Mouse (Mus musculus) NIH3T3 (cell line): ENCODE measurements around the gene Fam214b.

Experiments used
- DNase-seq: peaks from one replicate; pipeline ENCODE4 v3.0.0-alpha.2; 2012; ENCODE audit warnings: low read depth

Fam214b gene

GRCm38 (mm10) chr4:43045659-43046302, at the start of gene Fam214b:
Gene Fam214b, minus strand, starts transcription at chr4:43046220.
- peak; percentile 97 for DNase-seq

GRCm38 (mm10) chr4:43091183-43091582, 45.2 kb upstream of the Fam214b start:
- DNase-seq, result peak; percentile 56

- no peak for DNase-seq
Observed at GRCm38 (mm10) chr4:43089950-43090349, 43.9 kb upstream of the Fam214b start.

- no peak for DNase-seq
Observed at GRCm38 (mm10) chr4:43082458-43082857, 36.4 kb upstream of the Fam214b start.

- peak; percentile 88 for DNase-seq
Observed at GRCm38 (mm10) chr4:43078071-43078718, 32.2 kb upstream of the Fam214b start.

GRCm38 (mm10) chr4:43074923-43075322, 28.9 kb upstream of the Fam214b start:
- no peak for DNase-seq

GRCm38 (mm10) chr4:43065471-43065870, 19.5 kb upstream of the Fam214b start:
- DNase-seq, result peak; percentile 51

- DNase-seq, result no peak
Observed at GRCm38 (mm10) chr4:43060286-43060685, 14.3 kb upstream of the Fam214b start.

- no peak for DNase-seq
Observed at GRCm38 (mm10) chr4:43059697-43060096, 13.7 kb upstream of the Fam214b start.

- DNase-seq, result no peak
Observed at GRCm38 (mm10) chr4:43058753-43059654, 13.0 kb upstream of the Fam214b start, which contains the start of gene Unc13b. Gene Unc13b, plus strand, starts transcription at chr4:43058953.

GRCm38 (mm10) chr4:43058392-43058752, 12.4 kb upstream of the Fam214b start:
- DNase-seq, result no peak

- no peak for DNase-seq
Observed at GRCm38 (mm10) chr4:43057654-43058053, 11.6 kb upstream of the Fam214b start.

- DNase-seq, result peak; percentile 85
Observed at GRCm38 (mm10) chr4:43052627-43053026, 6.6 kb upstream of the Fam214b start.

GRCm38 (mm10) chr4:43047231-43047630, 1.2 kb upstream of the Fam214b start:
- peak; percentile 91 for DNase-seq

- no peak for DNase-seq
Observed at GRCm38 (mm10) chr4:43046607-43047006, 587 bp upstream of the Fam214b start.

- DNase-seq, result no peak
Observed at GRCm38 (mm10) chr4:43045285-43045658, 748 bp downstream of the Fam214b start.

- no peak for DNase-seq
Observed at GRCm38 (mm10) chr4:43044673-43045072, 1.3 kb downstream of the Fam214b start.

- peak; percentile 87 for DNase-seq
Observed at GRCm38 (mm10) chr4:43043644-43044357, 2.2 kb downstream of the Fam214b start.

GRCm38 (mm10) chr4:43040881-43041547, 5.0 kb downstream of the Fam214b start:
- DNase-seq, result peak; percentile 88

GRCm38 (mm10) chr4:43040114-43040572, 5.9 kb downstream of the Fam214b start:
- DNase-seq, result peak; percentile 98

- DNase-seq, result no peak
Observed at GRCm38 (mm10) chr4:43039609-43040008, 6.4 kb downstream of the Fam214b start.
